Mouse (Mus musculus): ENCODE data around the gene Cebpb.

The Cebpb gene

DNA sequence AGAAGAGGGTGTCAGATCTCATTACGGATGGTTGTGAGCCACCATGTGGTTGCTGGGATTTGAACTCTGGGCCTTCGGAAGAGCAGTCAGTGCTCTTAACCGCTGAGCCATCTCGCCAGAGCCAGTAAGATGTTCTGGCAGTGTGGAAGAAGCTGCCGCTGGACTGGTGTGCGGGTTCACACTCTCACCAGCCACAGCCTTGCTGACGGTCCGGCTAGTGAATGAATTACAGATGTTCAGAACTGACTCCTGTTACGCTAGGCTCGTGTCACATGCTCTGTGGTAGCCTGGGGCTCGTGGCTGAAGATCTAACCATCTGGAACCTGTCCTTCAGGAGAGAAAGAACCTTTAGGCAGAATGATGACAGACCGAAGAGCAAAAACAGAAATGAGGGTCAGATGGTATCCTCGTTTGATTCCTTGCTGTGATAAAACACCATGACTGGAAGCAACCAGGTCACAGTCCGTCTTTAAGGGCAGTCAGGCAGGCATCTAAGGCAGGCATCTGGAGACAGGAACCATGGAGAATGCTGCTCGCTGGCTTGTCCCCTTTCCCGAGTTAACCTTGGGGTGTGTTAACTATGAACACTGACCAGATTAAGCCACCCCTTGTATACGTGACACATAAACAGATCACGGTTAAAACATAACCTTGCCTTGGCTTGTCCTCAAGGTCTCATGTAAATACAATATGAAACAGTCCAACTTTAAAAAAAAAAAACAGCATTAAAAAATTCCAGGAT, 22.6 kb upstream of the Cebpb start:
- DNase-seq (ENCODE audit: low read depth), result no peak

DNA sequence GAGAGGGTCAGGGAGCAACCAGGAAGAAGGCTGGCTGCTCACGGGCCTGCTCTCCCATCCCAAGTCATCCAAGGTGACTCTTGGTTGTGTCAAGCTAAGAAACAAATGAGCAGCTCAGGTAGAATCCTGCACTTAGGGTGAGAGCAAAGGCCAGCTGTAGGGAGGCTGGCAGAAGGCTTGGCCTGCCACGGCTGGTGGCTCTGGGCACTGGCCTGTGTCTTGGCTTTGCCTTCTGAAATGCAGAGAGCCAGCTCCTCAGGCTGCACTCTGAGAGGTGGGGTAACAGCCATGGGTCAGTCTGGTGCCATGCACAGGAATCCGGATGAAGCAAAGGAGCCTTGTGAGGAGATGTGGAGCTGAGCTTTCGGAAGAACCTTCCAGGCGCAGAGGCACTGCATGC, 20.3 kb upstream of the Cebpb start:
- no peak for DNase-seq (ENCODE audit: low read depth)

GRCm38 (mm10) chr2:167669398-167669797, 19.3 kb upstream of the Cebpb start:
- DNase-seq (ENCODE audit: low read depth), result no peak

- no peak for DNase-seq (ENCODE audit: low read depth)
Observed at GRCm38 (mm10) chr2:167671101-167671633, 17.5 kb upstream of the Cebpb start.

DNA sequence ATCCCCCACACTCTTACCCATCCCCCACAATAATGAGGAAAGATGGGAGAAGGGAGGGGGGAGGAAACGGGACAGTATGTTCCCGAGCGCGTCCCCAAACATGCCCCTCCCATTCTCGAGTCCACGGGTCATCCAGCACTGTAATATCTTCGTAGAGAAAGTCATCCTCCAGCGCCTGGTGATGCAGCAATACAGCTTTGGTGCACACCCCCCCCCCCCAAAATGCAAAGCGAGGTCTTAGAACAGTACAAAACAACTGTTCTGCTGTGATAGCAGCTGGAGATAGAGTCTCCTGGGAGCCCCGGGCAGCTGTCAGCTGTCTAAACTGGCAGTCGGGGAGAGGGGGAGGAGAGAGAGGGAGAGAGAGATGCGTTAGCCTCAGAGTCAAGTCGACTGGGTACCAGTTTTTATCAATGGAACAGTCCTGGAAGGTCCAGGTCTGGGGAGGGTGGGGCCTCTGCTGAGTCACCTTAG, 16.5 kb upstream of the Cebpb start:
- DNase-seq (ENCODE audit: low read depth), result no peak

GRCm38 (mm10) chr2:167675120-167675909, 13.4 kb upstream of the Cebpb start:
- peak; percentile 70 for DNase-seq (ENCODE audit: low read depth)

DNA sequence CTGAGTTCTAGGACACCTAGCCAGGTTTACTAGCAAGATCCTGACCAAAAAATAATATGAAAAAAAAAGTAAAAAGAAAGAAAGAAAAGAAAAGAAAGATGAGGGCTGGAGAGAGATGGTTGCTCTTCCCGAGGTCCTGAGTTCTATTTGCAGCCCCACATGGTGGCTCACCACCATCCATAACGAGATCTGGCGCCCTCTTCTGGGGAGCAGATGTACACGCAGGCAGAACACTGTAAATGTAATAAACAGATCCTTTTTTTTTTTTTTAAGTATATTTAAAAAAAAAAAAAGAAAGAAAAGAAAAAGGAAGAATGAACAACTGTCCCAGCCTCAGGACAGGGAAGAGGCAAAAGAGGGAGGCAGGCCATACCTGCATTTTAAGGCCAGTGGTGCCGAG, 10.1 kb upstream of the Cebpb start:
- DNase-seq (ENCODE audit: low read depth), result peak; percentile 72

DNA sequence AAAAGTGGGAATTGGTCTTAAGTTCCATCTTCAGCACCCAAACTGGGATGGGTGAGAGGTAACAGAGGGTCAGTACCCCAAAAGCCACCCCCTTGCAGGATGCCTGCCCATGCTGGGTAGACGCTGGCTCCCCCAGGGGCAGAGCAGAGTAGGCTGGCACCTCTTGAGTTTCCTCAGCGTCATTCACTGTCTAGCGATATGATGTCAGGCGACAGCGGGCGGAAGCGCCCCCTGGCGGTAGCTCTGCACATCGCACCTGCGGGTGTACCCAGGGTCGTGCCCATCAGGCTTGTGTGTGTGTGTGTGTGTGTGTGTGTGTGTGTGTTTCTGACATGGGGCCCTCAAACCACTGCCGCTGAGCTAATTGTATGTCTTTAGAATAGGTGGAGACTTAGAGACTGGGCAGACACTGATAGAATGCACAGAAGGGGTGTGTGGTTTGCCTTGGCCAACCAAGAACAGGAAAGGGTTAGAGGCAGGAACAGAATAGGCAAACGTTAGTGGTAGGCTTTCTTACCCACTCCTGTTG, 8.7 kb upstream of the Cebpb start:
- peak; percentile 92 for DNase-seq (ENCODE audit: low read depth)

DNA sequence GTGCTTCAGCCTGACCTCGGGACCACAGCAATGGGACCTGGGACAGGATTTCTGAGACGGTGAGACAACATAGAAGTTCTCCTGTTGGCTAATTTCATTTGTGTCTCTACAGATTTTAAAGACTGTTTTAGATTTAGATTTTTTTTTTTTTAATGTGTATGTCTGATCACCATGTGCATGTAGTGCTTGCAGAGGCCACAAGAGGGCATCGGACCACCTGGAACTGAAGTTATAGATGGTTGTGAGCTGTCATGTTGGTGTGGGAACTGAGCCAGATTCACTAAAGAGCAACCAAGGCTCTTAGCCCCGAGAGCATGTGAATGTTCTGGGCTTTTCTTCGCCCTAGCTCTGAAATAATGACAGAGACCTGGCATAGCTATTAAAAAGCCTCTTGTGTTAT, 8.1 kb upstream of the Cebpb start:
- DNase-seq (ENCODE audit: low read depth), result peak; percentile 90

DNA sequence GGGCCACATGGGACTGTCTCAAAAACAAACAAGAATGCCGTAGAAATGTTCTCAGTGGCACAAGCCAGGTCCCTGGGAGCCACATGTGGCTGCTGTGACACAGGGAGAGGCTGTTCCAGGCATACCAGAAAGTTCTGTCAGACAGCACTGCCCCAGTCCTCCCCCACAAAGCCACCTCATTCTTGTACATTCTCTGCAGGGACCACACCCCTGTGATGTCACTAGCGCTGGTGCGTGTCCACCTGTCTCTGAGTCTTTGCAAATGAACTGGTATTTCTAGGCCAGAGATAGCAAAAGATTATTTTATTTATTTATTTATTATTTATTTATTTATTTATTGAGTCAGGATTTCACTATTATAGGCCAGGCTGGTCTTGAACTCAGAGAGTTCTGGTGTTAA, 5.0 kb upstream of the Cebpb start:
- no peak for DNase-seq (ENCODE audit: low read depth)

GRCm38 (mm10) chr2:167685137-167685536, 3.6 kb upstream of the Cebpb start:
- peak; percentile 97 for DNase-seq (ENCODE audit: low read depth)

GRCm38 (mm10) chr2:167685865-167686264, 2.9 kb upstream of the Cebpb start:
- no peak for DNase-seq (ENCODE audit: low read depth)

DNA sequence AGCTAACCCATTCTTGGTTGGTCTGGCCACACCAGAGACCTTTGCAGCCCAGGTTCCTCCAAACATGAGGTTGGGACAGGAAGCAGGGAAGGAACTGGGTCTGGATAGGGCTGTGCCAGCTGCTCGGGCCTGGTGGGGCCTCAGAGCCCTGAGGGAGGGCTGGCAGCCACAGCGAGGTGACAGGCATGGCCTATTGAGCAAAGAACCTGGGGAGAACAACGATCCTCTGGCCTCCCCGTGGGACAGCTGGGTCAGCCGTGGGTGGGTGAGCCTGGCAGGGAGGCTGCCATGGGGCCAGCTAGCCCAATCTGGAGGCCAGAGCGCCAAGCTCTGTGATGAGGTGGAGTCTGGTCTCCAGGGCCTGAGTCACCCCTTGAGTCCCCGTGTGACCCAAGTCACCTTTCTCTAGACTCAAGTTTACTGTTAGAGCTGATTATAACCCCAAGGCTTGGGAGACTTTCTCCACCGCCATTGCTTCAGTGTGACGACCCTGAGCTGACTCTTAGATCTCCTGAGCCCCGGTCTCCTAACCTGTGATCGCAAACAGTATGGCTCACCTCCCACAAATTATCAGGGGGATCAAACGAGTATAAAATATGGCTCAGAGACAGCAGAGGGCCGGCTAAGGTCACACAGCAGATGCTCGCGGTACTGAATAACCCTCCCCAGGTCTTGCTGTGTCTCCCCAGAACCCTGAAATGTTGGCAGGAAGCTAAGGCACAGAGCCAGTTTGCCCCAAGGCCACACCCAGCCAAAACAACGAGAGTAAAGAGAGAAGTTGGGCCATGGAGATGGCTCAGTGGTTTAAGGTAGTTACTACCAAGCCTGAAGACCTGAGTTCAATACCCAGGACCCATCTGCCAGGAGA, 2.1 kb upstream of the Cebpb start:
- DNase-seq (ENCODE audit: low read depth), result no peak

DNA sequence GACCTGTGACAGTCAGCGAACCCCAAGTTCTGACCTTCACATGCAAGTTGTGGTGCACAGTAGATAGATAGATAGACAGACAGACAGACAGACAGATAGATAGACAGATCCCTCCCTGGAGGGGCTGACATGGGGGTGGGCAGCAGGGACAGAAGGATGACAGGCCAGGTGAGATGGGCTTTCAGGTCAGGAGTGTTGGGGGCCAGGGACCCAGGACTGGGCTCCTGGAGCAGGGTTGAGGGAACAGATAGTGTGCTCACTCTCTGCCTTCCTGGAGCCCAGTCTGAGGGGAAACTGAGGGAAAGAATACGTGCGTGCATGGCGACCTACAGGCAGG, 1.5 kb upstream of the Cebpb start:
- DNase-seq (ENCODE audit: low read depth), result no peak

- no peak for DNase-seq (ENCODE audit: low read depth)
Observed at GRCm38 (mm10) chr2:167687651-167688101, 1.0 kb upstream of the Cebpb start.

GRCm38 (mm10) chr2:167688126-167688497, 603 bp upstream of the Cebpb start:
- DNase-seq (ENCODE audit: low read depth), result no peak

GRCm38 (mm10) chr2:167689501-167690218, 945 bp downstream of the Cebpb start, which contains the start of gene Tmem189:
TSS of gene Tmem189 (minus strand) at chr2:167689822.
- DNase-seq (ENCODE audit: low read depth), result peak; percentile 86

DNA sequence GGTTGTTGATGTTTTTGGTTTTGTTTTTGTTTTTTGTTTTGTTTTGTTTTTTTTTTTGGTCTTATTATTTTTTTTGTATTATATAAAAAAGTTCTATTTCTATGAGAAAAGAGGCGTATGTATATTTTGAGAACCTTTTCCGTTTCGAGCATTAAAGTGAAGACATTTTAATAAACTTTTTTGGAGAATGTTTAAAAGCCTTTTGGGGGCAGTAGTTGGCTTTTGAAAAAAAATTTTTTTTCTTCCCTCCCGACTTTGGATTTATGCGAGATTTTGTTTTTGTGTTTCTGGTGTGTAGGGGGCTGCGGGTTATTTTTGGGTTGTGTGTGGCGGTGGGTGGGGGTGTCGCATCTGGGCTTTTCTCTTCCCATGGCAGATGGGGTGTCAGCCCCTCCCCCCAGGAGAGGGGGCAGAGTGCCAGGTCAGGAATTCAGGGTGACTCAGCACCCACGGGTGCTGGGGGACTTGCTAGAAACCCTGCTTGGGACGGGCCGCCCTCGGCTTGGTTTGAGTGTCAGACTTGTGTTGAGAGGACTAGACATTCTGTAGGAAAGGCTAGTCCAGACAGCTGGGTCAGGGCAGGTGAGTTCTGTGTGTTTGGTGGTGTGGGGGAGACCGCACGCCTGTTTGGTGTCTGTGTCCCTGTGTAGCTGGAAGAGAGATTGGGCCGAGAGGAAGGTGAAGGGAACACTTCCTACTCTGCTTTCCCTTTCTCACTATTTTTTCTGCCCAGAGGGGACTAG, 1.7 kb downstream of the Cebpb start:
- DNase-seq (ENCODE audit: low read depth), result no peak

GRCm38 (mm10) chr2:167690962-167691311, 2.2 kb downstream of the Cebpb start:
- DNase-seq (ENCODE audit: low read depth), result no peak

GRCm38 (mm10) chr2:167691410-167691809, 2.7 kb downstream of the Cebpb start:
- no peak for DNase-seq (ENCODE audit: low read depth)

Data from induced T-regulatory cell, adult 2 months (primary cell).